Mouse (Mus musculus): ENCODE measurements around the gene Xxylt1. TPM values are rescaled to one million over a fixed set of nuclear protein-coding genes. Genes with fewer than 3 reads are reported as not detected.

Gene Xxylt1
- polyA plus RNA-seq (2012; rRNA removed) = 17.0 and 17.6 TPM in 2 replicates

DNA sequence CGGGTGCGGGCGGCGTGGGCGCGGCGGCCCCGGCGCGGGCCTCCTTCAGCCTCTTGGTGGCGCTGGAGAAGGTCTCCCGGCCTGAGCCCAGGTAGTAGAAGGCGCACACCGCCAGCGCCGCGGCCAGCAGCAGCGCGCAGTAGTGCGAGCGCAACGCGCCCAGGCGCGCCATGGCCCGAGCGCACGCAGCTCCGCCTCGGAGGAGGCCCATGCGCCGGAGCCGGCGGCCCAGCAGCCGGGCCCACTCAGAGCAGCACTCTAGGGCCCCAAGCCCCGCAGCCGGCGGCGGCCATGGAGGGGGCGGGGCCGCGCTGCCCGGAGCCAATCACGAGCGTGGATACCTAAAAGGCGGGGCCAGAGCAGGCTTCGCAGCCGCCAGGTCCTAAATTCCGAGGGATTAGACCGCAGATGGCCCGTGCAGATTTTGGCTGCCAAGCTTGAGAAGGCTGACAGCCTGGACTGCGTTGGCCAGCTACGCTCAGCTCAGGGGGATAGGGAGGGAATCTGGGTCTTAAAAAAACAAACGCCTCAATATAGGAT is at the start of gene Xxylt1:
TSS of gene Xxylt1 (minus strand) at position 308 of the 540 bp plus-strand sequence.

Other genes starting within 250 kb of the Xxylt1 start
- gene Acap2, start 119.8 kb upstream of the Xxylt1 start, polyA plus RNA-seq (2012; rRNA removed) = 27.7 and 30.5 TPM in 2 replicates
- gene Ppp1r2, start 193.8 kb upstream of the Xxylt1 start, polyA plus RNA-seq (2012; rRNA removed) = 41.4 and 43.9 TPM in 2 replicates
- 72.0 and 72.6 TPM in 2 replicates for gene Apod, start 233.4 kb upstream of the Xxylt1 start, polyA plus RNA-seq (2012; rRNA removed)

Measured in central nervous system, embryonic 18 days (tissue).